Mouse (Mus musculus) stomach, embryonic 16.5 days (tissue): ENCODE data around the gene Cox20. TPM values are rescaled to one million over a fixed set of nuclear protein-coding genes. Genes with fewer than 3 reads are reported as not detected.

Source experiments
- ATAC-seq: fragments of 200-750 bp; cut with Nextera tagmentation; 2 replicates; pipeline ENCODE4 v1.8.0; 2017; ENCODE audit warnings: moderate number of reproducible peaks, moderate TSS enrichment; ENCODE audit not compliant: insufficient read depth, low FRiP score
- H3K27ac ChIP-seq: fragments of 300-500 bp; sonication (generic); 2 replicates; pipeline ENCODE4 v1.5.1; 2014; ENCODE audit warnings: low read length
- H3K27me3 ChIP-seq: fragments of 300-500 bp; sonication (generic); 2 replicates; pipeline ENCODE4 v1.6.1; 2014; ENCODE audit warnings: low read length, control low read depth, mixed read lengths; ENCODE audit not compliant: control insufficient read depth, insufficient read depth
- H3K36me3 ChIP-seq: fragments of 300-500 bp; sonication (generic); 2 replicates; pipeline ENCODE4 v1.6.1; 2014; ENCODE audit warnings: low read length; ENCODE audit not compliant: control insufficient read depth, insufficient read depth
- H3K4me1 ChIP-seq: fragments of 300-500 bp; sonication (generic); 2 replicates; pipeline ENCODE4 v1.6.1; 2014; ENCODE audit warnings: low read length, control low read depth, mixed read lengths; ENCODE audit not compliant: control insufficient read depth, insufficient read depth
- H3K4me2 ChIP-seq: fragments of 300-500 bp; sonication (generic); 2 replicates; pipeline ENCODE4 v1.6.1; 2014; ENCODE audit warnings: low read depth, low read length, mixed read lengths
- H3K4me3 ChIP-seq: fragments of 300-500 bp; sonication (generic); replicated peaks from 2 replicates; pipeline ENCODE4 v1.5.1; 2014; ENCODE audit warnings: mild to moderate bottlenecking, low read length
- H3K9ac ChIP-seq: fragments of 300-500 bp; sonication (generic); 2 replicates; pipeline ENCODE4 v1.6.1; 2014; ENCODE audit warnings: low read length
- H3K9me3 ChIP-seq: fragments of 300-500 bp; sonication (generic); replicated peaks from 2 replicates; pipeline ENCODE4 v1.6.1; 2016; ENCODE audit warnings: low read length, control low read depth; ENCODE audit not compliant: control insufficient read depth
- WGBS: fragments of 180-500 bp; shearing (Covaris S2); extraction: QIAGEN DNeasy Blood & Tissue Kit; methylation state at CpG from one replicate; pipeline ENCODE4 v1.1.7; 2014; 5-methylcytosine and 5-hydroxymethylcytosine counted together
- polyA plus RNA-seq: library from polyadenylated mRNA; unstranded; fragments of >200 nt; fragmentation: Nextera tagmentation; extraction: Ambion mirVana; gene quantifications from 2 replicates; pipeline ENCODE4 v1.2.1, GENCODE M21; 2015

The Cox20 gene
- polyA plus RNA-seq, 1 experiment from 2014 or later, result 139 TPM

DNA sequence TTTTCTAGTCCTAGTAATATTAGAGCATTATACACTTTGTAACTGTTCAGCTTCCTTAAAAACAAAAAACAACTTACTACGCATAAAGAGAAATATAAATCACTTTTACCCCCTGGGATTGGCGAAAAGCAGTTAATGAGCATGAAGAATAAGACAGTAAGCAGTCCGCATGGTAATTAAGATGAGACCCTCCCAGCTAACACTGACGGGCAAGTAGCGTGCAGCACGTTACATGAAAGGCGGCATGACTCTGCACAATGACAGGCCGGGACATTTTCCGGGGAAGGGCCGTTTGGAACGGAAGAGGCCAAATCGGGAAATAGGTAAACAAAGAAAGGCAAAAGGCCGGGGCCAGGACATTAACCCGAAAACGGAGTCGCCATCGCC, 935 bp upstream of the Cox20 start:
- H3K9ac ChIP-seq, result peak overlapping the region; percentile 88
- H3K4me3 ChIP-seq, result peak overlapping the region; percentile 79
- ATAC-seq, result peak; percentile 58
- peak overlapping the region; percentile 100 for H3K27ac ChIP-seq
- under 1% methylated on average over 17 of the region's 17 CpGs for WGBS
- peak overlapping the region; percentile 73 for H3K4me2 ChIP-seq
- H3K36me3 ChIP-seq, result 0 out of 2 replicates have a peak, but pooled peaks cover 3% of the 10 kb centered on the region
- H3K27me3 ChIP-seq, result no peaks in the 10 kb centered on the region
- H3K4me1 ChIP-seq, result peaks cover 23% of the 10 kb centered on the region
- H3K9me3 ChIP-seq, result no peaks in the 10 kb centered on the region

DNA sequence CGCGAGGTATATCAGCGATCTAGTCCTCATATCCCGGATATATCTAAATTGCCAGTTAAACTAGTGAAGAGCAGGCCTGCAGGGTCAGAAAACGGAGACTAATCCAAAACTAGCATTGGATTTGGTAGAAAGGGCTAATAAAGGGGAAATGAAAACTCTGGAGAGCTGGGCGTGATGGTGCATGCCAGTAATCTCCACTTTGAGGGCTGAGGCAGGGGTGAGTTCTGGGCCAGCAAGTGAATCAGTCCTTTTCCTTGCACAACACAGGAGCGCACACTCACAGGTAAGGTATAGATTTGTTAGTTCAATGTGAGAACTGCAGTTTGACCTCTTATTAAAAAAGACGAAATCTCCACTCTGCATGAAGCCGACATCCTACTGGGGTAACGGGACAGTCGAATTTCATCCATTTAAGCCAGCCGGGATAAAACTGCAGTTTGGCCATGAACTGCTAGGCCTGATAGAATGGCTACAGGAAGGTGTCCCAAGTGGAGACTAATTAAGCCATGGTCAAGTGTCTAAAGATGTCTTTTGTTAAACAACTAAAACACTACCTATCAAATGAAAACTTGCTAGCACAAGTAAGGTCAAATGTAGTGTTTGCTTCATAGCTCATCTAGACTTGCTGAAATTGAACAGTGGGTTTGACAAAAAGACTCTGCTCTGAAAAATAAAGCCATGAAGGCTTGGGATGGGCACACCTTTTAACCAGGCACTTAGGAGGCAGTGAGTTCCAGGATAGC, 536 bp downstream of the Cox20 start:
- no peaks in the 10 kb centered on the region for H3K9me3 ChIP-seq
- under 1% methylated on average over 12 of the region's 12 CpGs for WGBS
- peak overlapping the region; percentile 100 for H3K27ac ChIP-seq
- peak overlapping the region; percentile 88 for H3K9ac ChIP-seq
- H3K4me2 ChIP-seq, result peak overlapping the region; percentile 73
- peaks cover 3% of the 10 kb centered on the region; the same call in 1 of the 2 replicates for H3K36me3 ChIP-seq
- H3K4me3 ChIP-seq, result peak overlapping the region; percentile 79
- H3K27me3 ChIP-seq, result no peaks in the 10 kb centered on the region
- ATAC-seq, result 0 out of 2 replicates have a peak, but pooled peaks have one; percentile 20
- H3K4me1 ChIP-seq, result peaks cover 23% of the 10 kb centered on the region

DNA sequence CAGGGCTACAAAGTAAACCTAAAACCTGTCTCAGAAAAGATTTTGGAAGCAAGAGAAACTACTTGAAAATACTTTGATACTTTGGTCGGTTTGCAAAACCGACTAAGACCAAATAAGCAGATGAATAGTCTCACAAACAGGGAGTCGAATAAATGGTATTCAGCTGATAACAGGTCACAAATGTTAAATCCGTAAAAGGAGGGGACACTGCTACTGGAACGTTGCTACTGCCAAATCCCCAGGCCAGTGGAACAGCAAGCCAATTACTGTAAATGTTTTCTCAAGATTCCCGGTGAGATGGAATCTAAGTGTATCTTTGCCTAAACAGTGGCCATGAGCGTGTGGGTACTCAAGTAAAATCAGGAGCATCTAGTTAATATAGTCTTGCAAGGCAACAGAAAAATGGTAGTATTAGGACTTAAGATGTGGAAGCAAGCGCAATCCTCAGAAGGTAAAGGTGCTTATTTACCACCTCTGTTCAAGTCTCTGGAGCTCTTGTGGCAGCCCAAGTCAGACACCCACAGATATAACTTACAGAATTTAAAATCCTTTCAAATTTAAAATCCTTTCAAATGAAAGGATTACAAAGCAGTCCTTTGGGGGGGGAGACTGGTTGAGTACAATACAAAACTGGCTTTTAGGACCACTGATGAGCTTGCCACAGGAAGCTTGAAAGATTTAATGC, 1.2 kb downstream of the Cox20 start:
- no peaks in the 10 kb centered on the region for H3K27me3 ChIP-seq
- WGBS, result 13% methylated on average over 8 of the region's 8 CpGs
- no peak for ATAC-seq
- peak overlapping the region; percentile 79 for H3K4me3 ChIP-seq
- peaks cover 23% of the 10 kb centered on the region for H3K4me1 ChIP-seq
- peaks cover 3% of the 10 kb centered on the region; the same call in 1 of the 2 replicates for H3K36me3 ChIP-seq
- H3K9me3 ChIP-seq, result no peaks in the 10 kb centered on the region
- H3K27ac ChIP-seq, result peak overlapping the region; percentile 100
- peak overlapping the region; percentile 88 for H3K9ac ChIP-seq
- peak overlapping the region; percentile 73 for H3K4me2 ChIP-seq

DNA sequence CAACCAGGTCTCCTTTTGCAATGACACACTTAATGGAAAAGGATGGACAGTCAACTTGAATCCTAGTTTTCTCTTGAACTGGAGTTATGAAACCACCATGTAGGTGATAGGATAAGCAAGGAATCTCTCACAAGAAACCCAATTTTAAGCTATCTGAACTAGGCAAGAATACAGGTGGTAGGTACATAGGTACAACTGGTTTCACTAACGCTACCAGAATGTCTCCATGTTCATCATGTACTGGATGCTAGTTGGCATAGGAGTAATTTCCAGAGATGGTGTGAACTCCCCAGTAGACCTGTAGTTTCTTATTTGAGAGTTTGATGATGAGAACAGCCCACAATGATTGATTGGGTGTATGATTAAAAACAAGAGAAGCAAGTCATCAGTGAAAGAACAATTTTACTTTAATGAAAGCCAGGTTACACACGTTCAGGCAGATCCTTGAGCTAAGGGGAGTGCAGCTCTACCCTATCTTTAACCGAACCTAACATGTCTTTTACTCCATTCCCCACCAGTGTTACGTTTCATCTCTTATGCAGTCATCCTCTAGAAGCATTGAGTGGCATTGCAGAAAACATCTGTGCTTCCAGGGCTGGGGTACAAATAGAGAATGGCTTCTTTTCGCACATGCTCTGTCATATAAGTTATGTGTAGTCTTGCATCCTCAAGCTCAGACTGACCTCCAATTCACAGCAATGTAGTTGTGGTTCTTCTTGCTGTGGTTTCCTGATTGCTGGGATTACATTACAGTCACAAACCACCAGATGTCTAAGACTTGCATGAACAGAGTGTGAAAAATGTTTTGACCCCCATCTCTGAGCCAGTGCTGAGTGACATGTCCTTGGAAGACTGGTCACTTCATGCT, 2.0 kb downstream of the Cox20 start:
- peak overlapping the region; percentile 73 for H3K4me2 ChIP-seq
- H3K9me3 ChIP-seq, result no peaks in the 10 kb centered on the region
- ATAC-seq, result no peak
- no peaks in the 10 kb centered on the region for H3K27me3 ChIP-seq
- WGBS, result 31% methylated on average over 5 of the region's 5 CpGs
- H3K4me3 ChIP-seq, result peak overlapping the region; percentile 79
- H3K9ac ChIP-seq, result 0 out of 2 replicates have a peak overlapping the region, but pooled peaks have one; percentile 88
- H3K4me1 ChIP-seq, result peaks cover 23% of the 10 kb centered on the region
- H3K36me3 ChIP-seq, result peaks cover 3% of the 10 kb centered on the region; the same call in 1 of the 2 replicates
- peak overlapping the region; percentile 100; the same call in 1 of the 2 replicates for H3K27ac ChIP-seq

DNA sequence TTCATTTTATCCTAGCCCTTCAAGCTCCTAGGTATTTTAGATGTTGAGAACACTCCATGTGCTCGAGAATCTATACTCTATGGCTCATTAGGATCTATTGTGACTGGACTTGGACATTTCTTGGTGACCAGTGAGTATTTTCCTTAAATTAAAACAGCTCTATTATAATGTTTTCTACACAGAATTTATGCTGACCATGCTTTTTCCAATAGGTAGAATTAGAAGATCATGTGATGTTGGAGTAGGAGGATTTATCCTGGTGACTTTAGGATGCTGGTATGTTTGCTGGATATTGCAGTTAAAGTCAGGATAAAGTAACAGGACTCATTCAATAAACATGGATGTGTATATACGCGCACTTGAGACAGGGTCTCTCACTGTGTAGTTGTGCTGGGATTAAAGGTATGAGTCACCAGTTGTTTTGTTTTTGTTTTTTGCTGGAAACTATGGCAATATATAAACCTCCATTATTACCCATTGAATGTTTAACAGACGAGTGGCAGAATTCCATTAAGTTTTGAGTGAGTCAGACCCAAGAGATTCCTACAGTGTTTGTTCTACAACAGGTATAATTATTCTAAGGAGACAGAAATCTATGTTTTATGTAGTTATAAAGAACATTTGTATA, 2.9 kb downstream of the Cox20 start:
- peaks cover 4% of the 10 kb centered on the region; the same call in 1 of the 2 replicates for H3K36me3 ChIP-seq
- no peak overlapping the region for H3K9ac ChIP-seq
- H3K4me2 ChIP-seq, result 0 out of 2 replicates have a peak overlapping the region, but pooled peaks have one; percentile 73
- no peaks in the 10 kb centered on the region for H3K27me3 ChIP-seq
- H3K27ac ChIP-seq, result no peak overlapping the region
- WGBS, result 59% methylated on average over 4 of the region's 4 CpGs
- H3K9me3 ChIP-seq, result no peaks in the 10 kb centered on the region
- H3K4me3 ChIP-seq, result no peak overlapping the region
- peaks cover 23% of the 10 kb centered on the region for H3K4me1 ChIP-seq
- no peak for ATAC-seq

DNA sequence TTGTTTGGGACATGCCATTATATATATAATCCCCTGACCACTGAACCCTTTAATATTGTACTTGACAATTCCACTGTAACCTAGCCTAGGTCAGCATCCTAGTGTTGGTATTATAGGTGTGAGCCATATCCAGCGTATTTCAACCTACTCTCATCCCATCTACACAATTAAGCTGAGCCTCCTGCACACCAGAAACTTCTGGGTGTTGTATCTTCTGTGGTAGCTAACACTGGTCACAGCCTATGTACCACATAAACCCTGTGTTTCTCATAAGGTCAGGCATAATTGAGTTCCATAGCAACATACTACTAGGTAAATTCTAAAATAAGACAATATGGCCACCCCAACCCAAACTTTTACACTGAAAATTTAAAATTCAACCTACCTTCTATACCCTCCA, 4.3 kb downstream of the Cox20 start:
- H3K36me3 ChIP-seq, result peaks cover 12% of the 10 kb centered on the region
- no peaks in the 10 kb centered on the region for H3K9me3 ChIP-seq
- 87% methylated on average over 1 of the region's 1 CpGs for WGBS

DNA sequence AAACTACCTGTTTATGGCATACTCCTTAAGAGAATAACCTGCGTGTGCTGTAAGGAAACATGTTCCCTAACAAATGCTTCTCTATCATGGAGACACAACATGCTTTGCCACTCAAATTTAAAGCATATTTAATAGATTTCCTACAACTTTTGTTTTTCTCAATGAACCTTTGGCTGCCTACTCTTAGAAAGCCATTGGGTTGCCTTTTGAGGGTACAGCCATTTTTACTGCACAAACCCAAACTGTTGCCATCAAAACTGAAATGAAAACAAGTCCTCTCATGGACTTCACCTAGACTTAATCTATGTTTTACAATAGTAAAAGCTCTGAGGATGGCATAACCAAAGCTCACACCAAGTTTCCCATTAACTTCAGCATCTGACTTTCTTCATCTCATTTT, 5.6 kb downstream of the Cox20 start:
- Histone ChIP-seq H3K4me1 (peaks cover 20% of the 10 kb centered on the region), H3K4me2 (no peak overlapping the region), H3K9me3 (no peaks in the 10 kb centered on the region), H3K27ac (no peak overlapping the region), H3K4me3 (no peak overlapping the region), H3K9ac (no peak overlapping the region), H3K27me3 (no peaks in the 10 kb centered on the region), H3K36me3 (peaks cover 22% of the 10 kb centered on the region)
- WGBS, result 88% methylated on average over 1 of the region's 1 CpGs
- no peak for ATAC-seq

More for the DNA sequence above, 4.3 kb downstream of the Cox20 start:
- H3K27me3 ChIP-seq, result no peaks in the 10 kb centered on the region
- peaks cover 20% of the 10 kb centered on the region for H3K4me1 ChIP-seq
- H3K4me2 ChIP-seq, result no peak overlapping the region
- no peak overlapping the region for H3K4me3 ChIP-seq
- no peak overlapping the region for H3K27ac ChIP-seq
- no peak for ATAC-seq
- H3K9ac ChIP-seq, result no peak overlapping the region

DNA sequence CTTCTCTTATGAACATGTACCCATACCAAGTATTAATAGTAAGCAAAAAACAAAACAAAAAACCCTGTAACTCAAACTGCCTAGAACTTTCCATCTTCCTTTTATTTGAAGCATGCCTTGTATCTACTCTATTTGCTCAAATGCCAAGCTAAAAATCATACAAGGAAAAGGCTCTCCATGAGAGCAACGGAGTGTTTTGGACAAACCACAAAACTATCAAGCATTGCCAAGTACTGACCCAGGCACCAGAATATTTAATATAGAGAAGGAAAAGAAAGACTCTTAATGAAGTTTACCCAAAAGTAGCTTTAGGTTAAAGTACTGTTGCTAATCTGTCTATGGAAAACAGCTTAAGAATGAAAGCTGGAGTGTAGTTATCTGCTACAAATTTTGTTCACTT, 7.4 kb downstream of the Cox20 start:
- H3K27me3 ChIP-seq, result no peaks in the 10 kb centered on the region
- H3K9ac ChIP-seq, result no peak overlapping the region
- H3K36me3 ChIP-seq, result peaks cover 31% of the 10 kb centered on the region
- no peaks in the 10 kb centered on the region for H3K9me3 ChIP-seq
- peaks cover 6% of the 10 kb centered on the region; the same call in 1 of the 2 replicates for H3K4me1 ChIP-seq
- H3K27ac ChIP-seq, result no peak overlapping the region
- ATAC-seq, result no peak
- 84% methylated on average over 1 of the region's 1 CpGs for WGBS
- no peak overlapping the region for H3K4me3 ChIP-seq
- no peak overlapping the region for H3K4me2 ChIP-seq
